Mouse (Mus musculus): ENCODE data around the gene Vwc2l. TPM values are rescaled to one million over a fixed set of nuclear protein-coding genes. Genes with fewer than 3 reads are reported as not detected.

Vwc2l gene
- polyA plus RNA-seq (2012; rRNA removed) = not detected in 2 replicates

DNA sequence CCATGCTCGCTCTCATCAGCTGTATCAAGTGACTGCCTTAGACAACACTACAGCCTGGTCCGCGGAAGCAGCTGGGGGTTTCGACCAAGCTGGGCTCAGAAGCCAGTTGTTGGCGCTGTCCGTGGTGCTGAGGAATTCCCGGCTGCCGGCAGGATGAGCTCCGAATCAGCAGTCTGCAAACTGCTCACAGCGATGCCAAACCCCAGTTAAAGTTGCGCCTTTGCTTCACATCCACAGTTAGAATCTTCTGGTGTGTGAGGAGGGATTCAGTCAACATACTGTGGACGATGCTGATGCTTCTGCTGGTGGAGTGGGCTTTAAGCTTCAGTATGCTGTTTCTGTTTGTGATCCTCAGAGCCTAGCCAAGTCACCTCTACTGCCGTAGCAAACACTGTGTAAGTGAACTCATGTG is at the start of gene Vwc2l:
Vwc2l (plus strand) TSS at position 61 of the 412 bp plus-strand sequence.
- peak; percentile 26 for DNase-seq (ENCODE audit: low spot score)

DNA sequence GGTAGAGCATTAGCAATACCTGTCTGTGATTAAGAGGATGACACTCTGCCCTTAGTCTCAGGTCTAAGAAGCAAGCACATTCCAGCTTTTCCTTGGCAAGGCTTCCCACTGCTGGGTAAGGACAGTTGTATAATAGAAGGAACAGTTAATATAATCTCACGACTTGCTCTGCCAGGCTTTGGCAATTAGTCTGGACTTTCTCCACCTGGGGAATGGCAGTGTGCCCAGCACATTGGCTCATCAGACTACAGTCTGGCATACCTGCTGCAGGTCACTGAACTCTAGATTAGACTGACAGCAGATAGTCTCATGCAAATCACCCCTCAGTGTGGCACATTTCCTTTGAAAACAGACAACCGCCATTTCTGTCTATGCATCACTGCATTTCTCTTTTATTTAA is 33.0 kb upstream of the Vwc2l start:
- no peak for DNase-seq (ENCODE audit: low spot score)

DNA sequence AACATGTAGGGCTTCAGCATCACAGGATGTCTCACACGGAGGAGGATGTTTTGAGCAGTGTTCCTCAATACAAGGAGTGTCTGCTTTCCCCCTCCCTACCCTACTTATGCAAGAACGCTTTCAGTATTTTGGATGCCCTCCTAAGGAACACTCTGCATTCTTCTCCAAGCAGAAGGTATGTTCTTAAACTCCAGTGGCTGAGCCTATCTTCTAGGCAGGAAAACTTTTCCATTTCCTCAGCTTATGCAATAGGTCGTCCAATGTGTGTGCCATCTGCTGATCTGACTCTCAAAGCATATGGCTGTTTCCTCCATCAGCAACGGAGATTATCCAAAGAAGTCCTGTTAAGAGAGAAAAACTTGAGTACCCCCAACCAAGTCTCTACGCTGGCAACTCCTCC is 25.2 kb upstream of the Vwc2l start:
- no peak for DNase-seq (ENCODE audit: low spot score)

DNA sequence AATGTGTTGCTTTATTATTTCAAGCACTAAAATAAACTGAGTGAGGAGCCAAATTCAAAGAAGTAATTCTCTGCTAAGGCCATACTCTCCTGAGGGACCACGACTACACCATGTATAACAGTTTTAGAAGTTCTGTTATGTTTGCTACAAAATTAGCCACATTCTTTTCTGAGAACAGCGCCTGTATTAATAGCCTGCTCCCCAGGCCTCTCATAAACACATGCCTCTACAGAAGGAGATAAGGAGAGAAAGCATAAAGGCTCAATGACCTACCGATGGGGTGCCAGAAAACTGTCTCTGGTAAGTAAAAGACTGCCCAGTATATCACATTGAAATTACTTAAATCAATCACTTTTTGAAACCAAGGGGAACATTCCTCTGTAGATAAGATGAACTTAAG is 21.6 kb upstream of the Vwc2l start:
- DNase-seq (ENCODE audit: low spot score) = no peak

DNA sequence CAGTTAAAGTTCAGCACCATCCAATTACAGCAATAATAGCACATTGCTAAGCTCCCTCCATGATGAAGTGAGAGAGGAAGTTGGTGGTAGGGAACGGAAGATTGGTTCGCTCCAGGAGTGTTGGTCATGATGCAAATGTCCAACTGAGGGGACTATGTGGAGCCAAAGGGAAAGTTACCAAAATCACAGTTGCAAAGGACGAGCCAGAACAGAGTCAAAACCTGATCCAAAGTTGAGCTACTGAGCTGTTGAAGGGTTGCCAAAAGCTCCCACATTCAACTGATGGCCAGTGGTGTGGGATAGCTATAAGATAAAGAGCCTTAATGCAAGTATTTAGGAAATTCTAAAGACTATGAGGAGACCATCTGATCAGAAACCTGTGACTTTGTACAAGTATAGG is 19.7 kb upstream of the Vwc2l start:
- no peak for DNase-seq (ENCODE audit: low spot score)

DNA sequence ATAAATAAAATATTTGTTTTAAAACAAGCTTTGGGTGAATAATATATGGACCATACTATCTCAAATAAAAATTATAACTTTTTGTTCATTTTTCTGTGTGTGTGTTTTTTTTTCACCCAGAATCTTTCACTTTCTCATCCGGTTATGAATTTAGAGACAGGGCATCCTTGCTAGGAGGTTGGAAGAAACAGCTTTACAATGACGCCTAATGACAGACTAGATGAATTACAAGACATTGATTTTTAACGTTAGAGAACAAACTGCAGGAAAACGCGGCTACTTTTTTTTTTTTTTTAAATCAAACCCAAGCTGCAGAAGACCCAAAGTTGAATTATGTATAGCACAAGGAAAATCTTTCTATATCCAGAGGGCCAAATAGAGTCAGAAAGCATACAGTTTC is 470 bp upstream of the Vwc2l start:
- DNase-seq (ENCODE audit: low spot score) = no peak

DNA sequence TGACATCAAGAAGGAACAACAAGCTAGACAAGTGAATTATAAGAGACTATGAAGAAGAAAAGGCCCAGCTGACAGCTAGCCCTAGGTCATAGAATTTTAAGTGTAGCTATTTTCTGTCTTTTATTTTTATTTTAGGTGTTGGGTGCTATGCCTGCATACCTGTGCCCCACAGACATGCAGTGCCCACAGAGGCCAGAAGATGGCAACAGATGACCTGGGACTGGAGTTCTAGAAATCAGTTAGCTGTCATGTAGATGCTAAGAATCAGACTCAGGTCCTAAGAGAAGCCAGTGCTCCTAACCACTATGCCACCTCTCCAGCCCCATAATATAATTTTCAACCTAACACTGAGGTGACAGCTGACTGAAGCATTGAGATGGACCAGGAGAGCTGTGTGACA is 61.6 kb downstream of the Vwc2l start:
- no peak for DNase-seq (ENCODE audit: low spot score)

DNA sequence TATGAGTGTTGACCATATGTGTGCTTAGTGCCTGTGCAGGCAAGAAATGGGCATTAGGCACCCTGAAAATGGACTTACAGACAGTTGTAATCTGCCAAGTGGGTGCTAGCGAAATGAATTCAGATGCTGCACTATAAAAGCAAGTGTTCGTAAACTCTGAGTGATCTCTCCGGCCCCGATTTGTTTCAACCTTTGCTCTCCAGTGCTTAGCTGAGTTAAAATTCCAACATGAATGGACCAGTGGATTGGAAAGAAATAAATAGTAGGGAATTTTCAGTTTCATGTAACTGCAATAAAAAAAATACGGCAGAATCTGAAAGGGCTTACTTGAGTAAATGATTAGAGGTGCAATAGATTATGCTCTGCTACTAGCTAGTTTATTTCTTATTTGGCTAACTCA is 66.1 kb downstream of the Vwc2l start:
- DNase-seq (ENCODE audit: low spot score) = no peak

DNA sequence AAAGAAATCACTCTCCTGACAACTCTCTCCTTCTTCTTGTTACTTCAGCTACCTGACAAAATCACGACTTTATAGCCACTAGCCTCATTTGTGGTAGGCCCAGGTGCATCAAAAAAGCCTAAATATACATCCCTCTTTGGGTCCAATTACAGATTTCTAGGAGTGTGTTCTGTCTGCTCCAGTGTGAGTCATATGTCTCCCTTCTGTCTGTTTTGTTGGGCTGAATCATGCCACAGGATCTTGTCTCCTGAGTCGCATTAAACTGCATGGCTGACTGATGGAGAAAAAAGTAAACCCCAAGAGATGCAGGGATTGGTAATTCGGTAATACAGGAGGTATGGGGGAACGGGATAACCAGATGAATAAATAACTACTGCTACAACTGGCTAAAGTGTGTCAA is 69.6 kb downstream of the Vwc2l start:
- DNase-seq (ENCODE audit: low spot score) = no peak

DNA sequence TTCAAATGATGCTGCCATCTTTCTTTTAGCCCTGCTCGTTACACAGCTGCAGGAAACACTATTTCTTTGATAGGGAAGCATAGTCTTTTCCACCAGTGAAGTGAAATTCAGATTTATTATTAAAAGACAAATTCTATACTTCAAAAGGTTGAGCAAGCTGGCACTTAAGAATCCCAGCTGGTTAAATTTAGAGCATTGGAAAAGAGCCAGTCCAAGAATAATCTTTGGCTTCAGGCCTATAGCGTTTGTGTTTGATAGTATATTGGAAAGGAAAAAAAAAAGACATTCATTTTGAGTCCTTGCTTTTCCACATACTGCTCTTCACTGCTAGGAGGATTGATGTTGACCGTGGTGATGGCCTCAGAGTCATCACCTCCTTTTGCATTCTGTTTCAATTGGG is 77.9 kb downstream of the Vwc2l start:
- DNase-seq (ENCODE audit: low spot score) = no peak

DNA sequence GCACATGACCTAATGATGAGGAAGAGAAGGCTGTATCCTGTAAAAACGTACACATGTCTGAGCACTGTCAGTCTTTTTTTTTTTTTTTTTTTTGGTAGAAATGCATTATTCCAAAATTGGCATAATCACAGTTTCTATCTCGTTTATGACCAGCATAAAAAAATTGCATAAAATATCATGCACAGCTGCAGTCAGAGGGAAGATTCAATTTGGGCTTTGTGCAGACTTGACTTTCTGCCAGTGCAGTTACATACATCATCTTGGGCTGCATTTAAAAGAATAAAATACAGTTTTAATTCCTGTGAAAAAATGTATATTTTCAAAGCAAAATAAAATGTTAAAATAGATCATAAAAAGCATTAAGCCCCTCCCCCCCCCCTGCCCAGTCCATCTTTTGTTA is 97.6 kb downstream of the Vwc2l start:
- DNase-seq (ENCODE audit: low spot score) = no peak

DNA sequence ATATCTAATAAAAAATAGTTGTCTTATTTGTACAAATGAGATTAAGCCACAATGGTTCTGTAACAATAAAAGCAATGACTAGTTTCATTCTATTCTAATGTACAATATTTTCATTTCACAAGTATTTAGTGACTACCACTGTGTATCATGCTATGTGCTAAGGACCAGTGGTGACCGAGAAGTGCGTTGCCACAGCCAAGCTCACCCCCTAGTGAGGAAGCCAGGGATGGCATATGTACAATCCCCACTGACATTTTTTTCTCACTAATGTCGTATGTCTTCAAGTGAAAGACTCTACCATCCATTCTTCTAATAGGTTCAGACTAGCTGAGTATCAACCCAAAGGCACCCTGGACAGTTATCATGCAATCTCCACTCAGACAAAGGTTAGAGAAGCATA is 107.7 kb downstream of the Vwc2l start:
- no peak for DNase-seq (ENCODE audit: low spot score)

DNA sequence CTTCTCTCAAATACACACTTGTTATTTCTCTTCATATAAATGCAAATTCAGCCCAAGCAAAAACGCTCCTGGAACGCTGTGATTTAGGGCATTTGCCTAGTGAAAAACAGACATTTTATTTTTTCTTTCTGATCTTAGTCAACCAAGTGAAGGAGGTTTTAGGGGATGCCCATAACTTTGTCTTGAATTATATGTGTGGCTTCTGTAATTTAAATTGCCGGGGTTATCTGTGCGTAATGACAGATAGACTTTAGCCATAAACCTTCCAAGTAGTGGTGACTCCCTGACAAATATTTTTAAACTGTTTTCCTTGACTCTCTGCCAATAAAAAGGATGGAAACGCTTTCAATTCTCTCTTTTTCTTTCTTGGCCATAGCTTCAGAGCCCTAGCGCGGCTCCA is 116.7 kb downstream of the Vwc2l start:
- DNase-seq (ENCODE audit: low spot score) = no peak

DNA sequence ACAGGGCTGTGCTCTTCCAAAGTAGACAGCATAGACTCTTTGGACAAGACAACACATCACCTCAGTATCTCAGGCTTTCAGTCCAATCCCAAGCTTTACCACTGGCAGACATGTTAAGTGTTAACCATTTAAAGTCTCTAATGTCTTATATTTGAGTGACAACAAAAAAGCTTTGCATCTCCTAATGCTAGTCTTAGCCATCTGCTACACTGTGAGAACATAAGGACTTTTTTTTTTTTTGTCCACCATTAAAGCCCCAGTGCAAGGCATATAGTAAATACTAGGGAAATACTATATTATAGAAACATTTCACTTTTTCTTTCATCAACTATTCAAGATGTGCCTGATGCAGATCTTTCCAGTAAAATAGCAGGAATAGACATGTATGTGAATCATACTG is 119.8 kb downstream of the Vwc2l start:
- DNase-seq (ENCODE audit: low spot score) = no peak

DNA sequence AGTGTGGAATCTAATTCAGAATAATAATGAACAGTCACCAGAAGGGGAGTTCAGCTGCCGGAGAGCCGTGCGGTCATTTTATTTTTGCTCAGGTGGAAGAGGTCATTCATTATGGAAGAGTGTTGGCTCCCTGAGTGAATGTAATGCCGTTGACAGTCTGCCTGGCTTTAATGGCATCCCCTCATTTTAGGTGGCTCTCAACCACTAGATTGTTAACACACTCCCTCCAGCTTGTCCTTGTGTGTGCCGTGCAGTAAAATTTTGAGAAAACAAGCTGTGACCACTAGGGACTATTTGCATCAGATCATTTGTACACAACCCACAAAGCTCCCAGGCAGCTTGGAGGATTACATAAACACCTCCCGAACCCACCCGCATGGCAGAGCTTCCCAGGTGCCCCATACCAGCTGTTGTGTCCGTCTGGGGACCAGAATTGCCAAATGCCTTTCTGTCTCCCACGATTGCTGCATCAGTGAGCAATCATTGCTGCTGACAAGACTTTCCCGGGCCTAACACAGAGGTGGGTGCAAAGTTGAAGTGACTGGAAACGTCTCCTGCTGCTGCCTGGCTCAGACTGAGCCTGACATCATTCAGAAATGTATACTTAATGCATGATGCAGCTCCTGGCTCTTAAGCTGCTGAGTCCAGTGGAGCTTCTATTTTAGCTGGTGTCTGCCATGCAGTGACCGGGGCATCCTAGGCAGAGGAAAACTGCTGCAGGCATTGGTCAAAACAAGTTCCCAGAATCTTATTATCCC is 126.3 kb downstream of the Vwc2l start:
- DNase-seq (ENCODE audit: low spot score) = no peak

DNA sequence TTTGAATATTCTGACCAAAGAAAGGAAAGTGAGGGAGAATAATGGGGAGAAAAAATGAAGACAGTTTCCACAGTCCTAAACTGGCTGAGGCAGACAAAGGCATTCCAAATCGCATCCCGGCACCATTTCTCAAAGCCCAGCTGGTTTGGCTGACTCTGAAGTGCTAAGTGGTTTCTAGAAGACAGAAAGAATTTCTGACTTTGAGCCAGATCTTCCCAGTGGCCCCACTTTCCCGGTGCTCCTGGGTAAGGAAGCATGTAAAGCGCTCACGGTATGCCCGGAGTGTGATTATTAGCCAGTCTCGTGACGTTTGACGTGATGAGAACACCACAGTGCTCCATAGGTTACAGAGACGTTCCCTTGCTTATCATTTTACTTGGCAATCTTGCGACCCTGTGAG is 127.9 kb downstream of the Vwc2l start:
- DNase-seq (ENCODE audit: low spot score) = no peak

DNA sequence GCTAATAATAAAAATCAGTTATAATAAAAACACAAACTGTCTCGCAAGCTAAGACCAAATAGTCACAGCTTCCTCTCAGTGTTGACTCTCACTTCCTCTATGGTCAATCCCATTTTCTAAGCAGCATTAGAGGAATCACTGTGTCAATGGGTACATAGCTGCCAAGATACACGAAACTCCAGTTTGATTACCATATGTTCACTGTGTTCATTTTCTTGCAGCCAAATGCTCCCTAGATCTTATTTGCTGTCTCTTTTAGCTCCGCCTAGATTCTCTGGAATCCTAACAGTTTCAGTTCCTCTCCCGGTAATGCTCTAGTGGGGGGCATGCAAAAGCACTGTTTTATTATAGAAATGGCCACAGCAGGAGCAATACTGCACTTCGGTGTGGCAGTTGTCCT is 130.4 kb downstream of the Vwc2l start:
- no peak for DNase-seq (ENCODE audit: low spot score)

DNA sequence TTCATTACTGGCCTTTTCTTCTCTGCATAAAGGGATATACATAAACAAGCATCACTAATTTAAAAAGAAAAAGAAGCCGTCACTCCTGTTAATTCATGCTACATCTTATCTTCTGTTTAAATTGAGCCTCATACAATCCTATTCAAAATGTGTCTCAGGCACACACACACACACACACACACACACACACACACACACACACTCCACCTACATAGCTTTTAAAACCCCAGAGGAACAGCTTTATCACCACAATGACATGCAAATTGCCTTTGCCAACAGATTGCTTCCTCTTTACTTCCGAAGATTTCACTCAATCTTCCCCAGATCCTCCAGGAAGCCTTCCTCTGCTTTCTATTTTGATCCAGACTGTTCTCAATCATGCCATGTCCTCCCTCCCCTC is 136.2 kb downstream of the Vwc2l start:
- DNase-seq (ENCODE audit: low spot score) = no peak

DNA sequence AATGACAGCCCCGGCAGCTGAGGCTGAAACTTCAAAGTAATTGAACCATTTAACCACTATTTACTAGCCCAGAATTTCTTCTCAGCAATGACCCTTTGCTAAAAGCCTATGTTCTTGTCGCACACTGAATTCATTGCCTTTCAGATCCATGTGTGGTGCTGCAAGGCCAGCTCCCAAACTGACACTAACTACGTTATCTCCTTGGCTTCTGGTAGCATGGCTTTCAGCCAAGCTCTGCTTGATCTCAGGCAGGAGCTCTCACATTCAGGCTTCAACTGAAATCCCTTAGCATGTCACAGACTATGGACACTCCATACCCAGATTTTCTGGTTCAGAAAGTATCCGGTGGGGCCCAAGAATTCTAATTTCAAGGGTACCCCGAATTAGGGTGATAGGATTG is 140.6 kb downstream of the Vwc2l start:
- DNase-seq (ENCODE audit: low spot score) = no peak

DNA sequence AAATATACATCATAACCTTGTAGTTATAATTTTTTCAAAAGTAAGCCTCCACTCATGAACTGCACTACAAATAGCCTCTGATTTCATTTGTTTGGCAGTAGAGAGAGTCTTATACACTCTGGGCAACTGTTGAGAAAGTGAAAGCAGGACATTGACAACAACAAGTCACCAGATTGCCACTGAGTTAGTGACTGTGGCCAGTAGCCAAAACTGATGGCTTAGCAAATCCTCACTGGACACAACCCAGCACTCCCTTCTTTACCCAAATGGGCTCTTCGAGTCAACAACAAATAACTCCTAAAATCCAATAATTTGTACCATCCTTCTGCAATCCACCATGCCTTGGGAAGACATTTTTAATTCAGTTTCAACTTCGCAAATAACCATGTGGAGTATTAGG is 155.0 kb downstream of the Vwc2l start:
- DNase-seq (ENCODE audit: low spot score) = no peak

DNA sequence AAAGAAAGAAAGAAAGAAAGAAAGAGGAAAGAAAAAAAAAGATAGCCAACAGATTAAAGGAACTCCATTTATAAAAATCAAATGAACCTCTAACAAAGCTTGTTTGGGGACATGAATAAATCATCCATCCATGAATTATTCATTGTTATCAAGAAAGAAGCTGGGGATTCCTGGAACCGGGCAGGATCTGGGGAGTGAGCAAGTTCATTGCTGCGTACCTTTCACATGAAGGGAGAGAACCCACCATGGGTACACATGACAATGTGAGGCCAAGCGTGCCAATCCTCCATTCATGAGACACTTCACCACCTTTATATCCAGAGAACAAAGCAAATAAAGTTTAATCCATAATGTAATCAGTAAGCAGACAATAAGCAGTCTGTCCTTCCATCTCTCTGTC is 155.8 kb downstream of the Vwc2l start:
- DNase-seq (ENCODE audit: low spot score) = no peak

DNA sequence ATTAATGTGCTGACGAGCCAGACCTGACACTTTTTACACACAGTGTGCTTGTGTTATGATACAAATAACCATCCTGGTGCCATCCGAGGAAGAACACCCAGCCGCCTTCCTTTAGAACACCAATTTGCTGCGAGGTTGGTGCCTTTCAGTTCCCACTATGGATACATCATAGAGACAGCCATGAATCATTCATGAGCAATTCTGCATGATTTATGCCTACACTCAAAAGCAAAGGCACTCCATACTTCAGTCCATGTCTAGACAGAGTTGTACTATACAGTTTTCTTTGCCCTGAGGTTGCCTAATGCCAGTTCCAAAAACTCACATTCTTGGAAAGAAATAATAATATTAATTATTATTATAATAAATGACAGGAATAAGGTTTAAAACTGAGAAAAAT is 158.6 kb downstream of the Vwc2l start:
- no peak for DNase-seq (ENCODE audit: low spot score)

DNA sequence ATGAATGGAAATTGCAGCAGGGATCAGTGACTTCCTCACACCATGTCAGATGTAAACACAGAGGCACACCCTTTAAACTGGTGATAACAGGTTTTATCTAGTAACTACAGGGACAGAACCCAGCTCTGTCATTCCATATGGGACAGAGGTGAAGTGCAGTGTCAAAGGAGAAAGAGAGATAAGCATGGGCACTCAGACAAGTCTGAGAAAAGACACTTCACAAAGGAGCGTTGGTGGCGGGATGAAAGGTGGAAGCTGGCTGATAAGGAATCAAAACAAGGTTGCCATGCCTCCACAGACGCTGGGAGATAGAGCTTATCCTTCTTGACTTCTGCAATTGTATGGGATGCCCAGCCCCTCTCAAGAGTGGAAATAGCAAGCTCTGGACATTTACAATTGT is 176.8 kb downstream of the Vwc2l start:
- DNase-seq (ENCODE audit: low spot score) = no peak

DNA sequence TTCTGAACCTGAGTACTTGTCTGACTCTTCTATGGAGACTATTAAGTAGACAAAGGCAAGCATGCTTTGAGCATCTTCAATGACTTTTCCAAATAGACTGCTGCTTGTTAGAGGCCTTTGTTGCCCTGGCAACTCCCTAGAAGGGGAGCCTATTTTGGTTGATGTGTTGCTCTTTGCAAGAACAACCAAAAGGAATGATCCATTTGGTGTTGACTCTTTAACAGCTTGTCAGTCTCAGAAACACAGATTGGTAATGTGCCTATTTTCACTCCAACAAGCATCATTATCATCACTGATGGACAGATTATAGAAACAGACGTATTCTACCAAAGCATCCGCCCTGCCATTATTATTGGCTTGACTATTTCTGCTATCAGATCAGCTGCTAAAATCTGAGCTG is 181.9 kb downstream of the Vwc2l start:
- DNase-seq (ENCODE audit: low spot score) = no peak
